Mouse (Mus musculus) gastrocnemius, postnatal 36 days (tissue): Measurements from ENCODE around the gene Ccdc125. TPM values are rescaled to one million over a fixed set of nuclear protein-coding genes. Genes with fewer than 3 reads are reported as not detected.

Source experiments
- DNase-seq, 2 experiments: peaks; one replicate each; pipeline ENCODE4 v3.0.0; 2022
- intact Hi-C: fragments of 180-260 bp; cut with DNase I; formaldehyde crosslinking; loops from one replicate; pipeline ENCODE4 v1.15.1; 2025
- long read RNA-seq, 2 experiments: library from polyadenylated mRNA; stranded (forward); transcript quantifications; one replicate each; pipeline ENCODE4 v2.0.0; 2021
- total RNA-seq, 2 experiments: library from RNA; stranded (reverse); gene quantifications; 2 replicates each; pipeline ENCODE4 v1.2.3; 2021

The Ccdc125 gene
- under 1 TPM; 0.22 to 0.33 TPM for total RNA-seq
- long read RNA-seq, experiment 1, result 0 reads
- long read RNA-seq, experiment 2, result 0 reads

GRCm38 (mm10) chr13:100669291-100670022, at the start of gene Ccdc125:
TSS of gene Ccdc125 (plus strand) at chr13:100669717.
- intact Hi-C loops, result no loop called here

DNA sequence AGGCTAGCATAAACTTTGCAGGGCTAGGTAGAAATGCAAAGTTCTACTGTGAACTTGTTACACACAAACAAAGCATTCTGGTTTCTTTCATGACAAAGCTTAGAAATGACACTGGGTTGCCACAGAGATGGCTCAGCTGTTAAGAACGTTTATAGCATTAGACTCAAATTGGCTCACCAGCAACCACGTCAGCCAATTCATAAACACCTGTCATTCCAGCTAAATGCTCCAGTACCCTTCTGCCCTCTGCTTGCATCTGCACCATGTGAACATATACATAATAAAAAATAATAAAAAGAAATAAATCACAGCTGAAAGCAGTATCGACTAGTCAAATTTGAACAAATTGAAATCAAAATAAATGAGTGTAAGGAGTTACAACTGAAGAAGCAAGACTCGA, 47.3 kb upstream of the Ccdc125 start:
- intact Hi-C loops, result loop anchor here (5.0 kb wide), 1 partner anchor 185 kb away; no protein-coding TSS in a partner anchor
- DNase-seq, result no peak

More at GRCm38 (mm10) chr13:100669291-100670022, at the start of gene Ccdc125:
- no peak for DNase-seq

GRCm38 (mm10) chr13:100634106-100634691, 35.3 kb upstream of the Ccdc125 start:
- DNase-seq, result no peak
- intact Hi-C loops, result loop anchor here (10.0 kb wide), 1 partner anchor 579 kb away; no protein-coding TSS in a partner anchor

GRCm38 (mm10) chr13:100642471-100643209, 26.9 kb upstream of the Ccdc125 start:
- intact Hi-C loops, result no loop called here

DNA sequence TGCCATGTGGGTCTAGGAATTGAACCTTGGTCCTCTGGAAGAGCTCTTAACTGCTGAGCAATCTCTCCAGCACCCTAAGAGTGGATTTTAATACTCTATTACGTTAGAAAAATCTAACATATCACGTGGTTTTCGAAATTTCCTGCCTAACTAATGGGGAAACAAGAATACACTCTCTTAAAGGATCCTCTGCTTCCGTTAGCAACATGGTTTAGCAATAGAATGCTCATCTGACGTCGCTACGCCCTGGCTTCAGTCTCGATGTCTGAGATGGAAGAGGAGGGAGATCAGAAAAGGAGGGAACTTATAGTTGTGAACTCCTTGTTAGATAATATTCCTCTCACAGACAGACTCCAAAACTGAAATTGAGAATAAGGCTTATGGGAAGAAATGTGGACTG, 21.3 kb upstream of the Ccdc125 start:
- no peak for DNase-seq
- intact Hi-C loops, result no loop called here

More at GRCm38 (mm10) chr13:100642471-100643209, 26.9 kb upstream of the Ccdc125 start:
- DNase-seq, result no peak

- peak; percentile 91 to 96 for DNase-seq
- intact Hi-C loops, result loop anchor here (10.0 kb wide), 1 partner anchor 156 kb away; the partner anchor contains the start of gene Gtf2h2
Observed at GRCm38 (mm10) chr13:100650550-100651438, 18.7 kb upstream of the Ccdc125 start, which contains the start of the genes Ak6 and Rad17. TSS of gene Ak6 (plus strand) at chr13:100650979. TSS of gene Rad17 (minus strand) at chr13:100651051.

GRCm38 (mm10) chr13:100651439-100652186, 17.9 kb upstream of the Ccdc125 start, which contains the start of gene Taf9:
TSS of gene Taf9 (plus strand) at chr13:100651579.
- intact Hi-C loops, result loop anchor here (10.0 kb wide), 1 partner anchor 157 kb away; the partner anchor contains the start of gene Gtf2h2
- no peak for DNase-seq

DNA sequence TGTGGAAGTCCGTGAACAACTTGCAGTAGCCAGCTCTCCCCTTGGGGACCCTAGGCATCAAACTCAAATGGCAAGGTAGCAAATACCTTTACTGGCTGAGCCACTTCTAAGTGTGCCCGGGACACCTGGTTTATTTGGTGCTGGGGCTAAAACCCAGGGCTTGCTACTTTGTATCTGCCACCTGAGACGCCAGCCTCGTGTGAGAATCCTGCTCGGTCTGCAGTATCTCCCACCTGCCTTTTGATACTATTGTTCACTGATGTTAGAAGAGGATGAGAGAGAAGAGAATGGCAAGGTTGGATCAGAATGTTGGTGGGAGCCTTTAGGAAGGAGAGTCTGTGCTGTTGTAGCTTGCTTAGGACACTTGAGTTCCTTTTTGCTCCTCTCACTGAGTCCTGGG, 11.4 kb upstream of the Ccdc125 start:
- DNase-seq, result no peak
- intact Hi-C loops, result loop anchor here (10.0 kb wide), 1 partner anchor 163 kb away; the partner anchor contains the start of gene Gtf2h2

- intact Hi-C loops, result loop anchor here (10.0 kb wide), 1 partner anchor 165 kb away; the partner anchor contains the start of gene Gtf2h2
- peak in 1 of 2 experiments; percentile 26 for DNase-seq
Observed at GRCm38 (mm10) chr13:100659864-100660456, 9.6 kb upstream of the Ccdc125 start.

- no peak for DNase-seq
- intact Hi-C loops, result no loop called here
Observed at GRCm38 (mm10) chr13:100670181-100670741, 744 bp downstream of the Ccdc125 start.

- intact Hi-C loops, result no loop called here
- no peak for DNase-seq
Observed at GRCm38 (mm10) chr13:100675936-100676635, 6.6 kb downstream of the Ccdc125 start.

DNA sequence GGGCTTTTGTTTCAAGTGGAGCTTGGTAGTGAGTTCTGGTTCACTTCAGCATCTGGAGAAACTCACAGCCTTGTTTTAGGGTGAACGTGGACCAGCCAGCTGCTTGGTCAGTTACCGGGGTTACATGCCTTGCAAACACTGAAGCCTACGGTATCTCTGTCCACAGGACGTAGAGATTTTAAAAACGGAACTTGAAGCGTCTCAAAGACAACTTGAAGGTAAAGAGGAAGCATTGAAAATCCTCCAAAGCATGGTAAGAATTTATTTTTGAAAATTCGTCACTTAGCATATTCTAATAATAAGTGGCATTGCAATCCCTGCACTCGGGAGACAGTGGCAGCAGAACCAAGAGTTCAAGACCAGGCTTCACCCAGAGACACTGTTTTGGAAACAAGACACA, 12.1 kb downstream of the Ccdc125 start:
- DNase-seq, result no peak
- intact Hi-C loops, result no loop called here

DNA sequence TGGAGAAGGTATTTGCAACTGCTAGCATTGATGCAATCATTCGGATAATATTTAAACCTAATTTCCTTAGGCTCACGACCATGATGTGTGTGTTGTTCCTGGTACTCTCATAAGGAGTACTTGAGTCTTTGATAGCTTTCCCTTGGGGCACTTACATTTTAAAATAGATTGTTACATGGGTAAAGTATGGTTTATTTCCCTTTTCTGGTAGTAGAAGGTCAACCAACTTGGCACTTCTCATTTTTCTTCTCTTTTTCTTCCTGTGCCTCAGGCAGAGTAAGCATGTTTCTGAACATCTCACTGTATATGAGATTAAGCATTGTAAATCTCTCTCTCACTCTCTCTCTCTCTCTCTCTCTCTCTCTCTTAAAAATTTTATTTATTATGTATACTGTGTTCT, 13.3 kb downstream of the Ccdc125 start:
- intact Hi-C loops, result no loop called here
- DNase-seq, result no peak

GRCm38 (mm10) chr13:100684355-100684754, 14.8 kb downstream of the Ccdc125 start:
- intact Hi-C loops, result no loop called here
- DNase-seq, result no peak

DNA sequence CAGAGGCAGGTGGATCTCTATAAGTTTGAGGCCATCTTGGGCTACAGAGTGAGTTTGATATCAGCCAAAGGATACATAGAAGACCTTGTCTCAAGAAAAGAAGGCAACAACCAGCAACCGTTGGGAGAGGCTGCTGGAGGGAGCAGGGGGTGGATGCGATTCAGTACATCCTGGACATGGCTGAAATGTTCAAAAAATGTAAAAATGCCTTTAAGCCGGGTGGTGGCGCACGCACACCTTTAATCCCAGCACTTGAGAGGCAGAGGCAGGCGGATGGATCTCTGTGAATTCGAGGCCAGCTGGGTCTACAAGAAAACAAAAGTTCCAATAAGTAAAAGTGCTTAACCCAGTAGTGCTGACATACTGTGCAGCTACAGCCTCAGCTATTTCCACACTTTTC, 18.0 kb downstream of the Ccdc125 start:
- intact Hi-C loops, result no loop called here
- no peak for DNase-seq

DNA sequence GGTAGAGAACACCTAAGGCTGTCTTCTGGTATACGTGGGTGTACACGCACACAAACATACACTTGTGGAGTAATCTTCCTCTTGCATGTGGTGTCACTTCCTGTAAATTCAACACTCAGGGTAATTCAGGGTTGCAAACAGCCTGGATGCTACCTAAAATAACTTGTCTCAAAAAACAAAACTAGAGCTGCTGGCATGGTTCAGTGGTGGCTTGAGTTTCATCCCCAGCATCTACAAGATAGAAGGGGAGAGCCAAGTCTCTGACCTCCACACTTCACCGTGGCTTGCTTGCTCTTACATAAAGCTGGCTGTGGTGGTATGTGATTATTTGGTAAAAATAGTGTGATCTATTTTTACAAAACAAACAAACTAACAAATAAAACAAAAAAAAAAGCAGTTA, 28.0 kb downstream of the Ccdc125 start:
- intact Hi-C loops, result no loop called here
- DNase-seq, result no peak

- intact Hi-C loops, result no loop called here
- no peak for DNase-seq
Observed at GRCm38 (mm10) chr13:100698866-100699265, 29.3 kb downstream of the Ccdc125 start.

DNA sequence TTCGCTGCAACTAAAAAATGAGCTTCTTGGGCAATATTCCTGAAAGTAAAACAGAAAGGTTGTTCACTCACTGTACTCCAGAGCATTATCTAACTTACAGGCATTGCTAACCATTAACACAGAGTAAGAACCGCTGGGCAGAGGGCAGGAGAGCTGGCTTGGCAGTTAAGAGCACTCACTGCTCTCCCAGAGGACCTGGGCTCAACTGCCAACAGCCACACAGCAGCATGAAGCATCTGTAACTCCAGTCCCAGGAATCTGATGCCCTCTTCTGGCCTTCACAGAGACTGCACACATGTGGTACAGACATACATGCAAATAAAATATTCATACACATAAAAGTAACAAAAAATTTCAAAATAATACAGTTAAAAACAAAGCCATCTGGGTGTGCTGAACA, 34.0 kb downstream of the Ccdc125 start:
- DNase-seq, result no peak
- intact Hi-C loops, result no loop called here
